Mouse (Mus musculus) ES-Bruce4 (cell line): ENCODE measurements around the gene Car5a.

ENCODE experiments used
- CTCF ChIP-seq: IDR thresholded peaks from one replicate; pipeline ENCODE4 v1.8.1; 2011; ENCODE audit warnings: low read depth, low read length
- EP300 ChIP-seq: IDR thresholded peaks from 2 replicates; pipeline ENCODE4 v1.6.1; 2011; ENCODE audit warnings: low read depth, low read length; ENCODE audit not compliant: insufficient read depth
- POLR2A ChIP-seq: IDR thresholded peaks from one replicate; pipeline ENCODE4 v1.8.1; 2011; ENCODE audit warnings: low read length; ENCODE audit not compliant: insufficient read depth

- TF ChIP-seq EP300 = no peak
- no peak for TF ChIP-seq CTCF
- TF ChIP-seq POLR2A = no peak
Measured at GRCm38 (mm10) chr8:121889810-121890785, 54.6 kb downstream of the Car5a start.
